Mouse (Mus musculus): ENCODE data around the gene Fate1.
"Not testable (repeated sequence)": the region's sequence is repeated elsewhere in the genome, so short reads cannot be mapped to it uniquely, and the experiment has no call there.

Gene Fate1

DNA sequence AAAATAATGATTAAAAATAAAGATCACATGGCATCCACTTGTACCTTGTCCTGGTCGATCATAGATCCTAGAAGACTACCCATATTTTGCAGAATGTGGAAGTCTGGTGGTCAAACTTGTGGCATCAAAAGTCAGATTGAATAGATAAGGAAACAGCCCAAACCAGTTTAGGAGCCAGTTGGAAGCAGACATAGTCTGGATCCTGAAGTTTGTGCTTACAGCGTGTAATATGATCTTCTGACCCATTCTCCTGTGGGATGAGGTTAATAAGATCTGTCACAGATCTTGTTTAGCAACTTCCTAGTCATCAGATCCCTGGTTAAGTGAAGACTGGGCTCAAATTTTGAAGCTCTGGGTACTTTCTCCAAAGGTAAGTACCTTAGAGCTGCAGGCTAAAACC, at the start of gene Fate1:
TSS of gene Fate1 (plus strand) at position 301 of the 400 bp plus-strand sequence.
- no peak for DNase-seq

DNA sequence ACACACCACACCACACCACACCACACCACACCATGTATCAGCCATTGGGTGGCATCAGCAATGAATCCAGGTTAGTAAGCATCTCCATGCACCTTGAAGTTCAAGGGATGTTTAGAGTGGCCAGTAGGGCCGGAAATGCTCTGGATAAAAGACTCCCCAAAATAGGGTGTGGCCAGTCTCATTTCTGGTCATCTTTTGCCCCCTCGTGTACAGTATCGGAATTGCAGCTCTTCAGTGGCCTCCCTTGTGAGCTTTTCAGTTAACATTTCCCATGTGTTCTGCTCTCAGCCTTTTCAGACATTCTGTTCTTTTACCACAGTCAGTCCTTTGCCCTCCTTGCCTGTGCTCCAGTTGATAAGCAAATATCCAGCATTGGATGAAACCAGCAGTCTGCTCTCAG, 26.2 kb upstream of the Fate1 start:
- DNase-seq, result peak; percentile 37 to 59

DNA sequence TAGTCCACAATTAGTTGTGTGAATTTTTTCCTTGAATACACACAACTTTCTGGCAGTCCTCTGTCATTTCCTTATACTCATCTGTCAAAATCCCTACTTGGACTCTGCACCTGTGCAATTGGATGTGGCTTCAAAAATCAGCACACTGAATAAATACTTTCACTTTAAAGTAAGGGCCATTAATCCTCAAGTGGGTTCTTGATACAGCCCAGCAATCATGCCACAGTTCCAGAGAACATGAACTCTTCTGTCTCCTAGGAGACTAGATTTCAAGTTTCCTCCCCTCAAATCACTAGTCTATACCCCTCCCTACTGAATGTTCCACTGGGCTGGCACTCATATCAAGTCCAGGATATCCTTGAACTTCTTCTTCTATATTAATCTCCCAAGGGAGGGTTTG, 14.4 kb upstream of the Fate1 start:
- no peak for DNase-seq

DNA sequence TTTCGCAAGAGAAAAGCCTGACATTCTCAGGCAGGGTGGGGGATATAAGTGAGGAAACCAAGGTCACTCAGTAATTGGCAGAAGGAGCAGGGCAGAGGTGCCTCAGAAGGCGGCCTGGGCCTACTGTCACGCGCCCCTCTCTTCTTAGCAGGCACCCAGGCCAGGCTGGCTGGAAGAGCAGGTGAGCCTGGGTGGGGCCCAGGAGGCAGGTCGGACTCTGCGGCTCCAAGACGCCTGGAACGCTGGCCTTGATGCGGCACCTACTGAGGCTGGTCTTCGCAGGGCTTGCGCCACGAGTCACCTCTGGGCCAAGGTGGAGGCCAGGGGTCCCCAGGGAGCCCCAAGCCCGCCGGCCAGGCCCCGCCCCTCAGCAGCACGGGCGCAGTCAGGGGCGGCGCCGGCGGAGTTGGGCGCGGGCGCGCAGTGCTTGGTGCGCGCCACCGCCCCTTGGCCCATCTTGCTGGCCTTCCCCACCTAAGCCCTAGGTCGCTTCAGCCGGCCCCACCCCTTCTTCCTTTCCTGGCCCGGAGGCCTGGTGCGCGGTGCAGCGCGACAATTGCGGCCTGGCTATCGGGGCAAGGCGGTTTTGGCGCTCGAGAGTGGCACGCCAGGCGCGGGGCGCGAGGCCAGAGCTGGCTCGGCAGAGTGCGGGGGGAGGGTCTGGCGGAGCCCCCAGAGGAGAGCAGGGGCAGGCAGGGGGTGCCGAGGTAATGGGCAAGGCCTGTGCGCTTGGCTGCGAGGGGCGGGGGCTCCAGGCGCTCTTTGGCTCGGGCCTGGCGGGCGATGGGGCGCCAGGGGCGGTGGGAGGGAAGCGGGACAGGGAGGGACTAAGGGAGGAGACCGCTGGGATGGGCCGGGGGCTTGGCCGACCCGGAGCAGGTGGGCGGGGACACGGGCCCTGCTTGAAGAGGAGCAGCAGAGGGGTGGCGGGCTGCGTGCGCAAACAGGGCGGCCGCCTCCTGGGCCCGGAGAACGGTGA, 10.4 kb upstream of the Fate1 start, which contains the start of gene Prrg3:
TSS of gene Prrg3 (plus strand) at position 552 of the 979 bp plus-strand sequence.
- DNase-seq, result peak; percentile 45 to 52

DNA sequence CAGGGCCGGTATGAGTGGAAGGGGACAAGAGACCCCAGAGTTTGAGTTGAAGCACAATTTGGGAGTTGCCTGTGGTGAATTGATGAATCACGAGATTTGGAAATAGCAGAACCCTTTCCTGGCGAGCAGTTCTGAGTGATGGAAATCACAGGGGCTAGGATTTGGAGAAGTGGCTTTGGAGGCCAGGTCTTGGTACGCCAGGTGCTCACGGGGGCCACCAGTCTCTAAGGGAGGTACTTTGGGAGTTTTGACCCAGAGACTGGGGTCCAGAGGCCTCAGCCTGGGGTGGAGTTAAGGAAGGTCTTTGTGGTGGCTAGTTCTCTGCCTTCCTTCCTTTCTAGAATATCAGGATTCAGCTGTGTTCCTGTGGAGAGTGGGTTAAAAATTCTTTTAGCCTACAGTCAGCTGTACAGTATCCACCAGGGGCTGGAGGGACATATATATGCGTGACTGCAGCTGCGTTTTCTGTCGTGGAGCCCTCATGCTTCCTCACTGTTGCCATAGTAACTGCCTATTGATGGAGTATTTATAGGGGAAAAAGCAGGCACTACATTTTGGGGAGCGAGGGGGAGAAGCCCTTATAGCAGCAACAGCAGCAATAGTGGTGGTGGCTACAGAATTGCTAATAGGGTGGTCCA, 9.4 kb upstream of the Fate1 start:
- DNase-seq, result no peak

DNA sequence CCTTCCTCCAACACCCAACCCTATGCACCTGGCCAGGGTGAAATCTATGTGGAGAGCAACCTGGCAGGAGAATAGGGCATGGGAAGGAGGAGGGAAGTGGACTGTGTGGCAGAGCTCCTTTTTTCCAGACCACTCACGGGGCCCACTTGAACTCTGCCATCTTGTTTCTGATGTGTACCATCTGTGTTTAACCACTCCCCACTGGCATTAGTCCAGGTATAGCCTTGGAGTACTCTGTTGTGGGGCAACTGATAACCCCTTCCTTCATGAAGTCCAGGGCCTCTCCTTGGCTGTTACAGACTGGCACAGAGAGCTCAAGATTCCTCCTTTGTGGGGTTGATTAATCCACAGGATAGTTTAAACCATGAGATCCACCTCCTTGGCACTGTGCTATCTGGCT, 4.6 kb upstream of the Fate1 start:
- DNase-seq, result no peak

DNA sequence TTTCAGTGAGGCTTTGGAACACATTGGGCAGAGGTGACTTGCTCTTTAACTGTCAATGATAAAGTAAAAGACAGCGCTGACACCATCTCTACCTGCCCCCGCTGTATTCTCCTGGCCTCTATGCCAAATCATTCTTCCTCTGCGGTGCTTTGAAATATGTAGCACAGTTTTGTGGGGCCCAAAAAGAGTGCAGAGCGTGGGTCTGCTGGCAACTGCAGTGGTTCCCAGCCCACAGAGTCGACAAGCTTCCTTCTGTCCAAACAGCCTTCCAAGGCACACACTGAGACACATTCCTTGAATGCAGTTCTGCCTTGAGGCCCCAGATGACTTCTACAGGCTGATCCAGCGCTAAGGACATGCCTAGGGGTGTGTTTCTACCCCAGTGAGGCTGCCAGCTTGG, 4.0 kb upstream of the Fate1 start:
- no peak for DNase-seq

DNA sequence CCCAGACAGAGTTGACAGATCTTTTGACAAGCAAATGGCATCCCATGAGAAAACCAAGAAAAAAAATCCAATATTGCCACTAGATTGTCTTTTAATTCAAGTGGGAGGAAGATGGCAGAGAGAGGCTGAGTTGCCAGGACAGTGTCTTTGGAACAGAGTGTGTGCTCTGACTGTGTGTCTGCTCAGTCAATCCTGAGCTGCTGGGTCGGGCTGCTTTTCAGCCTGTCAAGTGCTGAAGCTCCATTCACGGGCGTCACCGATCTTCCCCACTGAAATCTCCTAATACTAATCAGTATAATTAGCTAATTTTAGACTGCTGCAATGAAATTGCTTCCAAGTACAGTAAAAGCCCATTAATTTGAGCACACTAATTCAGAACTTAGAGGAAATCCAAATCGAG, 1.5 kb upstream of the Fate1 start:
- DNase-seq, result no peak

DNA sequence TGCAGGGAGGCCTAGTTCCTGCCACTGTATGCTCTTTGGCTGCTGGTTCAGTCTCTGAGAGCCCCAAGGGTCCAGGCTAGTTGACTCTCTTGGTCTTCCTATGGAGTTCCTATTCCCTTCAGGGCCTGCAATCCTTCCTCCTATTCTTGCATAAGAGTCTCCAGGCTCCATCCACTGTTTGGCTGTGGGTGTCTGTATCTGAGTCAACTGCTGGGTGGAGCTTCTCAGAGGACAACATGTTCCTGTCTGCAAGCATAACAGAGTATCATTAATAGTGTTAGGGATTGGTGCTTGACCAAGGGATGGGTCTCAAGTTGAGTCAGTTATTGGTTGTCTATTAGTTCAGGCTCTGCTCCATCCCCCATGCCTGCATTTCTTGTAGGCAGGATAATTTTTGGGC, 4.9 kb downstream of the Fate1 start:
- DNase-seq, result not testable (repeated sequence)

DNA sequence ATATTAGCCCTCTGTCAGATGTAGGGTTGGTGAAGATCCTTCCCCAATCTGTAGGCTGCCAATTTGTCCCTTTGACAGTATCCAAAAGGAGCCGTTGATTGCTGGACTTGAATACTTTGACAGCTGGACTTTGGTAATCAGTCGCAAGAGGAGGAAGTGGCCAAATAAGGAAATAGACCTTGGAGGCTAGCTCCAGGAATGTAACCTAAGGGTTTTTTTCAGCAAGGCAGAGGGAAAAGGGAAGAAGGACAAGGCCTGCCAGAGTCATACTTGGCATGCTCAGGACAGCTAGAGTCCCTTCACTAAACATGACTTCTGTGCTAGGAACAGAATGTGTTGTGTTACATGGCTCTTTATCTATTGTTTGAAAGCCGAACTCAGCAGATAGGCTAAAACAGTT, 7.7 kb downstream of the Fate1 start:
- DNase-seq, result no peak

DNA sequence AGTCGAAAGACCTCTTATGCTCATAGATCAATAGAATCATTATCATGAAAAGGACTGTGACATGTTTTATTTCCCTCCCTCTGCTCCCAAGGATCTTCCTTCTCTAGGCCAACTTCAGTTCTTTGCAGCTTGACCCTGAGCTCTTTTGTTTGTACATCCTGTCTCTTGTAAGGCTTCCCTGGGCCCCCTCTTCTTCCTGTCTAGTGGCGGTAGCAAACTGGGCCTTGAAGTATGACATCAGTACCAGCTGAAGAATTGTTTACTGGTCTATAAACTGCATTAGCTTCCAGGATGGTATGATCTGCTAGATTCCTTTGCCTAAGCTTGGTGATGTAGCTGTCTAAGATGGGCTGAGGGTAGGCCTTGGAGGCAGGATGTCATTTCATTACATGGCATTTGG, 8.5 kb downstream of the Fate1 start:
- no peak for DNase-seq

DNA sequence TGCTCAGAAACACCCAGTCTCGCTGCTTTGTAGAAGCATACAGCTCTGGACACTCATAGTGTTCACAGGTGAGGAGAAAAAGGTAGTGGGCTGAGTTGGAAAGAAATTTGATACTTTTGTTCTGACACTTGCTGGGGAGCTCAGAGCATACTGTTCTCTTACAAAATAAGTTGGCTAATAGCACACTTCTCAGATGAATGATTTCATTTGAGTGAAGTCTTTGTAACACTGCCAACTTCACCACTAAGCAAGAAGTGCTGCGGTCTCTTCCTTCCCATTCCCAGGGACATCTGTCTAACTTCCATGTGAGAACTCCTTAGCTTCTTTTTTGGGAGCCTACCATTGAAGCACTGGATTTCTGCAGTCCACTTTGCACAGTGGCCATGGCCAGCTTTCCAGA, 10.4 kb downstream of the Fate1 start:
- DNase-seq, result no peak

DNA sequence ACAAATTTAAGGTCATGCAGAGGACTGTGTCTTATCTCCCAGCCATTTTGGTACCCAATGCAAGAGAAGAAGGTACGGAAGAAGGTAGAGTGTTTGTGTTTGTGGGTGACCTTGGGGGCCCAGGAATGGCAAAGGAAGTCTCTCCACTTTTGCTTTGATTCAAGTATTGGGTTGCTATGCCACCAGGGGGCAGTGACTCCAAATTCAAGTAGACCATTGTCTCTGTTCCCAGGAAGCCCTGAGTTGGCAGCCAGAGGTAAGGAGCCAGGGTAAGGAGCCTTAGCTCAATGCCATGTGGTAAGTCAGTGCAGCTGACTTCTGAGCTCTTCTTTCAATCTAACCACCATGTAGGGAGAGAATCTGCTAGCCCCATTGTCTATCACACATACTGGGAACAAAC, 11.0 kb downstream of the Fate1 start:
- DNase-seq, result peak; percentile 11 to 13

DNA sequence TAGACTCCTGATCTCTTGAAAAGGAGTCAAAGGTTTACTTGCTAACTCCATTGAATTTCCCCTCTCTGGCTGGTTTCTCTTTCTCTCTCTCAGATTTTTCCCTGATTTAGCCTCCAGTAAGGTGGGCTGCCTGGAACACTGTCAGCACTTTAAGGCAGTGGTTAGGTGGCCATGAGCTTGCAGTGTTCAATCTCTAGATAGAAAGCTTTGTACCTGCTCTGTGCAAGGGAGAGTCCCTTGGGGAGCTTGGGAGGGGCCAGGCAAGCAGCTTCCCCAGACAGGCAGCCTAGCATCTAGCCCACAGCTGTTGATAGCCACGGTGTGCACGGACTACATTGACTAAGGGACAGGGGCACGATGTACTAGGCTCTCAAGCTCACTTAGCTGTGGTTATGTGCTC, 18.8 kb downstream of the Fate1 start, which contains the start of gene Cnga2:
TSS of gene Cnga2 (plus strand) at position 301 of the 400 bp plus-strand sequence.
- DNase-seq, result no peak

DNA sequence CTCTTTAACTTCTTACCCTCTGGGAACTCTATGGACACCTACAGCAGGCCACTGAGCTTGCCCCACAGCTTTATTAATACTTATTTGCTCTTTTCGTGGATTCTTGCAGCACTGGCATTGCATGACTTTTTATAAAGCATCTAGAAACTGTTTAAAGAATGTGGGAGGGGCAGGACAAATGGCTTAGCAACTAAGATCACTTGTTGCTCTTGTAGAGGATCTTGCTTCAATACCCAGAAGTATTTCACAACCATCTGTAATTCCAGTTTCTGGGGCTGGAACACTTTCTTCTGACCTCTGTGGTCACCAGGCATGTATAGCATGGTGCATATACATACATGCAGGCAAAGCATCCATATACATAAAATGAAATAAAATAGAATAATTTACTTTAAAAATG, 23.2 kb downstream of the Fate1 start:
- DNase-seq, result no peak

DNA sequence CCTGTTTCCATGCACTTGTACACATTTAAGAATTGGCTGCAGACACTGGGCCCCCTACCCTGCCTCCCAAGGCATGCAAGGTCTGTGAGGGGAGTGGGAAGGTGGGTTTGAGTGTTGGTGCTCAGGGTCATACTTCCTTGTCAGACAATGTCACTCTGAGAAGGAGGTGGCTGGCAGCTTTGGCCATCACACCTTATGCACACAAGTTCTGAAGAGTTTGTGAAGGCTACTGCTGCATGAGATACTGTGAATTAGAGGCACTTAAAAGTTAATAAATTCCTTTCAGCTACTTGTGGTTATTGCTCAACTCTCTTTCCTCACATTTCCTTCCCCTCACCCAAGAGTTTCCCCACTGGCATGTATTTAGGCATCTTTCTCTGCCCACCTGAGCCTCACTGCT, 37.1 kb downstream of the Fate1 start:
- no peak for DNase-seq

DNA sequence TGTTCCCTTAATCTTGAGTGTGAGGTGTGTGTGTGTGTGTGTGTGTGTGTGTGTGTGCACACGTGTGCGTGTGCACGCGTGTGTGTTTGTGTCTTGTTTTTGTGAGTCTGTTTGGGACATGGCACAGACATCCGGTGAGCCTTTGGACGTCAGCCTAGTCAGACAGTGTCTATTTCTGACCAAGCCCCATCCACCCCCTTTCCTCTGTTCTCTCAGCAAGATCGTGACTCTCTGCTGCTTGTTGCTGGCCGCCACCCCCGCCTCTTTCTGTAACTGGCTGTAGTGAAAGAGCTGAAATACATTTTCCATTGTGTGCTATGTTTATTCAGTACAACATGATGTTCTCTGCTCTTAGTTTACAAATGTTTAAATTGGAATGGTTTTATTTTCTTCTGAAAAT, 39.5 kb downstream of the Fate1 start:
- DNase-seq, result peak; percentile 24 to 55

DNA sequence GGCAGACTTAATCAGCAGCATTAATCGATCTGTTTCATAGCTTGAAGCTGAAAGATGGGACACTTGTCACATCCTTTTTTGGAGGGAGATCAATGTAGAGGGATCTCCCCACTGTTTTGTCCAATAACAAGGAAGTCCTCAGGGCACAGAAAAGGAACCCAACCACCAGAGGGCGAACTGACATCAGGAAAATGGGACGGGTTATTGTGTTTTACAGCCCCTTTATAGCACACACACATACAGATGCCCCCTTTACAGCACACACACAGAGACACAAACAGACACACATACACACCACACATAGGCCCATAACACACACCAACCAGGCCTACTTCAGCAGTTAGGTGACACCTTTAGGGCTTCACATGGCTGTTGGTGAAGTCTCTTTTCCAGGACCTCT, 40.0 kb downstream of the Fate1 start:
- DNase-seq, result peak; percentile 23 to 57

DNA sequence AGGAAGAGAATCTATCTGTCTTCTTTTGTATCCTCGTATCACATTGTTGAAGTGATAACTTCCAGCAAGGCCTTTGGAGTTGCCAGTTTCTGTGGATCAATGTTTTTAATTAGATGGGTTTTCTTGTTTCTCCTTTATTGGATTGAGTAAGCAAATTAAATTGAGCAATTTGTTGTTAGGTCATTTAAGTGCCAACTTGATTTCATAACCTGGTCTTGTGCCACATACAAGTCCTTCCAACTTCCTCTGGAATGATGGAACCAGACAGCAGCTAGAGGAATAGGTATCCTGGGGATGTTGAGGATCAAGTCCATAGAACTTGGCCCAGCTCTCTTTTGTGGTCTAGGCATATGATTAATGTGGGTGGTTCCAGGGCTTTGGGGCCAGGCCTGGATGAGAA, 49.5 kb downstream of the Fate1 start:
- no peak for DNase-seq

DNA sequence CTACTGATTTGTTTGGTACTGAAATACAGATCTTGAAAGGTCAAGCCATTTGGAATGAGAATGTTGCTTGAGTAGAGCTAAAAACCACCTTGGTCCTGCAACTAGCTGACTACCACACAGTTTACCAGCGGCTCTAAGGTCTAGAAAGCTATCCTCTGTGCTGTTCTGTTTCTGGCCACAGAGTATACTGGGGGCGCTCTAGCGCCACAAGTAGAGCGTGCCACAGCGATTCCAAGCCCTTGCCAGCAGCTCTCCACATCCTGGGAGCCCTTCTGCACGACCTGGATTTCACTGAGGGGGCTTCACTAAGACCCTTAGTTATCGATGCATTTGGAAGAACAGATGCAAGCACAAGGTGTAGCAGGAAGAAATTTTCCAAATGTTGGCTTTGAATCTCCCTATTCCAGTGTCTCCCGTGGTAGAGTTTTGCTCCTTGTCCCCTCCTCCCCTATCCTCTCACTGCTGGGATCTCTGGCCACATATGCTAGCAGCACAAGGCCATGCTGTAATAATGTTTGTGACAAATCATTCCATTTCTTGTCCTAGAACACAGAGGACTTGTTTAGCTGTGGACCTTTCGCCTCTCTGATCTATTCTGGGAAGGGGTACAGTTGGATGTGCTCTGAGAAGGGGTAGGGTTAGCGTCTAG, 50.1 kb downstream of the Fate1 start:
- DNase-seq, result peak; percentile 22 to 61

DNA sequence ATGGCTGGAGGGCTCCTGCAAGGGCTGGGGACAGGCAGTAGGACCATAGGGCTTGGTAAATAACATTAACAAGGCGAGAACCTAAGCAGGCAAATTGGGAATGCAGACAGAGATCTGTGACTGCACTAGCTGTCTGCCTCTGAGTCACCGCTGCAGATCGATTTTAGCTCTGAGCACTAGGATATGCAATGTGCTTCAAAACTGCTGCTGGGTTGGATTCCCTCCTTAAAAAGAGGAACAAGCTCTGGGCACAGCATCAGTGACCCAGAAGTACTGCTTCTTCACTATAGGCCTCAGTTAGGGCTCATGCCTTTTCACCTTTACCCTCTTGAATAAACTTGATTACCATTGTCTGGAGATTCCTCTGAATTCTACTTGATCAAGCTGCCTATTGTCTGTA, 50.8 kb downstream of the Fate1 start:
- DNase-seq, result no peak

Measured in cerebellum, postnatal 25 days (tissue).